Mouse (Mus musculus) c-Kit-positive CD71-positive TER-119-positive erythroid progenitor cells, embryonic 14.5 days (primary cell): ENCODE data around the gene Pik3r1.

Experiments
- DNase-seq: peaks from one replicate; pipeline ENCODE4 v3.0.0-alpha.2; 2013; ENCODE audit warnings: low spot score

Gene Pik3r1

GRCm38 (mm10) chr13:101678036-101678435 lies 90.0 kb downstream of the Pik3r1 start:
- DNase-seq: no peak

- no peak for DNase-seq
Measured at GRCm38 (mm10) chr13:101673876-101674275, 94.1 kb downstream of the Pik3r1 start.

- no peak for DNase-seq
Measured at GRCm38 (mm10) chr13:101668859-101669258, 99.2 kb downstream of the Pik3r1 start.

GRCm38 (mm10) chr13:101664010-101664409 lies 104.0 kb downstream of the Pik3r1 start:
- no peak for DNase-seq

GRCm38 (mm10) chr13:101662900-101663299 lies 105.1 kb downstream of the Pik3r1 start:
- DNase-seq: no peak

GRCm38 (mm10) chr13:101661567-101661966 lies 106.5 kb downstream of the Pik3r1 start:
- DNase-seq: peak; percentile 36

GRCm38 (mm10) chr13:101660187-101660586 lies 107.8 kb downstream of the Pik3r1 start:
- DNase-seq: no peak

- no peak for DNase-seq
Measured at GRCm38 (mm10) chr13:101652131-101652530, 115.9 kb downstream of the Pik3r1 start.

GRCm38 (mm10) chr13:101641632-101642031 lies 126.4 kb downstream of the Pik3r1 start:
- DNase-seq: no peak

- DNase-seq: no peak
Measured at GRCm38 (mm10) chr13:101635837-101636236, 132.2 kb downstream of the Pik3r1 start.

- no peak for DNase-seq
Measured at GRCm38 (mm10) chr13:101634420-101634819, 133.6 kb downstream of the Pik3r1 start.

GRCm38 (mm10) chr13:101633620-101634019 lies 134.4 kb downstream of the Pik3r1 start:
- DNase-seq: no peak

- no peak for DNase-seq
Measured at GRCm38 (mm10) chr13:101632771-101633170, 135.2 kb downstream of the Pik3r1 start.

GRCm38 (mm10) chr13:101631561-101631960 lies 136.5 kb downstream of the Pik3r1 start:
- DNase-seq: no peak
